Mouse (Mus musculus): ENCODE measurements around the gene Klhl35.

DNA sequence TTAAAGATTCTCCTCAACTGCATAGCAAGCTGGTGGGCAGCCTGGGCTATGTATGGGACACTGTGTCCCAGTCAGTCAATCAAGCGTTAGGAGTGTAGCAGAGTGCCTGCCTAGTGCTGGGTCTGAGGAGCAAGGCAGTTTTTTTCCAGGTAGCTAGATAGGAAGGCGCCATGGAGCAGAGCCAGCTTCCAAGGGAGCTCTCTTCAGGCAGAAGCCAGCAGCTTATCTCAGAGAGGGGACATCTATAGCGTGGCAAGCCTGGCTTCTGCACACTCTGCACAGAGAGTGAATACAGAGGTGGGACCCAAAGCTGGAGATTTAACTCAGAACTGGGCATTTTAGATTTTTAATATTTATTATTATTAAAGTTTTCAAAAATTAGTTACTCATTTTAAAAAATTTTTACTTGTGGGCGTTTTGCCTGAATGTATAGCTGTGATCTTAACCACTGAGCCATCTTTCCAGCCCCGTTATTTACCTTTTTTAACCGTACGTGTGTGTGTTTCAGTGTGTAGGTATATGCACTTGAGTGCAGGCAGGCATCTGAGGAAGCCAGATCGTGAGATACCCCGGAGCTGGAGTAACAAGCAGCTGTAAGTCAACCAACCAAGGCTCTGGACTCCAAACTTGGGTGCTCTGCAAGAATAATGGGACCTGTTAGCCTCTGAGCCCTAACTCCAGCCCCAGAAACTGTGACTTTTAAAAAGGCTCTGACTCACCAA lies 50.4 kb downstream of the Klhl35 start:
- TF ChIP-seq CTCF (IDR thresholded peaks at IDR 0.05; ENCODE audit: borderline replicate concordance, insufficient read depth, low read length) (no peak), POLR2A (IDR thresholded peaks at IDR 0.05; ENCODE audit: low read depth, low read length) (no peak)
